Mouse (Mus musculus) liver, embryonic 14.5 days (tissue): ENCODE measurements around the gene Nxt1.

Experiments
- CTCF ChIP-seq: IDR thresholded peaks from 2 replicates; pipeline ENCODE4 v1.5.1; 2016; ENCODE audit warnings: antibody characterized with exemption, low read depth, control low read depth
- EP300 ChIP-seq: IDR thresholded peaks from 2 replicates; pipeline ENCODE4 v1.6.1; 2016; ENCODE audit warnings: antibody characterized with exemption, low read depth

DNA sequence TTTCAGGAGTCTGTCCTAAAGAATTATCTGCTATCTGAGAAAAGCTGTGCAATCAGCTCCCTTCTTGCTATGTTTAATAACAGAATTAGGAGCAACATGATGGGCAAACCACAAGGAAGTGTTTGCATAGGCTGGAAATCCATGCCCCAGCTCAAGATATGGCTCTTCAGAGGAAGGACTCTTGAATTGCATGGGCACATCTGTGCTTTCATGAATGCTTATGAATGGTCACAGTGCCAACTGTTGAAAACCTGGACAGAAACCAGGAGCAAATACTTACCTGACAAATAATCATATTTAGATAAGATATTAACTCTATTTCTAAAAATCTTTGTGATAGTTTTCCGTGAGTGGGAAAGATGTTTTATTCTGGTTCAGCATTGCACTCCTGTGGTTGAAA lies 14.5 kb downstream of the Nxt1 start:
- TF ChIP-seq EP300 (no peak), CTCF (no peak)
